ENCODE assay signal across 8 mouse cellular contexts in the genomic region with DNA sequence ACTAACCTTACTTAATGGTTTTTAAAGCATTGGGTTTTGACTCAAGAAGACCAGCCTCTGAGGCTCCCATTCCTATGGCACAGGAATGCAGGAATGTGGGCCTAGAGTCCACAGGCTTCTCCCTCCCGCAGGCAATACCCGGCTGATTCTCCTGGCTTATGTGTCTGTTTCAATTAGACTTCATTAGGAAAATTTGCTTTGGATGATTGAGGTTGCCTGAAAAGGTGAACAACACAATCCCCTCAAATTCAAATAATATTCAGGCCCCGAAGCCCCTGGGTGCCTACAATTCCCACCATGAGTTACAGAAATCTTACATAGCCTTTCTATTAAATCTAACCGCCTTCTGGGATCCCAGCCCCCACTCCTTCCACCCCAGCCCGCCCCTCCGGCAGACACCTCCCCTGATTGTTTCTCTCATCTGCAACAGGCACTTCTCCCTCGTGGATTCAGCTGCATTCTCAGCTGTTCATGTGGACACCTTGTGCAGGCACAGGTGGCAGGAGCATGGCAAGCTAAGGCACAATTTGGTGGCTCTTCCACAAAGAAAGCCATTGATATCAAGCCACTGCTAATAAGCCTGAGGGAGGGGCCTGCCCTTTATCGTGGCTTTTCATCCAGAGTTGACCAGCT. TPM values are rescaled to one million over a fixed set of nuclear protein-coding genes. Genes with fewer than 3 reads are reported as not detected.
DNase-seq lines count a peak whose midpoint lies in the region; ATAC-seq and TF ChIP-seq lines count a peak whose summit lies in the region.
"Had no signal": no experiment of that assay in that cellular context is flagged by ENCODE, and none has a peak within 500 bp of the region (broad histone marks: within the 10 kb centered on the region; RNA-seq: fewer than 3 reads in every experiment).

No protein-coding gene starts in this region.

- peak overlapping the region; percentile 35; the same call in 1 of the 2 replicates for H3K4me3 ChIP-seq in lung, embryonic 14.5 days (ENCODE audit: low read depth, low read length)
- H3K4me3 ChIP-seq in forebrain, embryonic 14.5 days (ENCODE audit: low read depth, low read length), result peak overlapping the region; percentile 23
- peak overlapping the region; percentile 11 for H3K4me3 ChIP-seq in limb, embryonic 14.5 days (replicated peaks; ENCODE audit: low read length)
- no peak overlapping the region for H3K4me3 ChIP-seq in stomach, embryonic 16.5 days (replicated peaks; ENCODE audit: low read length)

- peak overlapping the region; percentile 72 for H3K4me2 ChIP-seq in lung, embryonic 14.5 days
- H3K4me2 ChIP-seq in forebrain, embryonic 14.5 days (ENCODE audit: low read length), result peak overlapping the region; percentile 51
- H3K4me2 ChIP-seq in limb, embryonic 14.5 days (replicated peaks; ENCODE audit: low read depth, low read length, severe bottlenecking), result peak overlapping the region; percentile 53
- H3K4me2 ChIP-seq in stomach, embryonic 16.5 days (ENCODE audit: low read depth, low read length), result peak overlapping the region; percentile 54; the same call in 1 of the 2 replicates

- WGBS in lung, embryonic 14.5 days, result 57% methylated on average over 8 of the region's 8 CpGs
- WGBS in forebrain, embryonic 14.5 days, result 26% methylated on average over 8 of the region's 8 CpGs
- WGBS in limb, embryonic 14.5 days, result 59% methylated on average over 8 of the region's 8 CpGs
- 66% methylated on average over 8 of the region's 8 CpGs for WGBS in stomach, embryonic 16.5 days

- DNase-seq in lung, embryonic 14.5 days, result no peak
- DNase-seq in lung, adult 18-20 months, result no peak
- no peak for DNase-seq in forebrain, embryonic 14.5 days (ENCODE audit: low spot score)
- DNase-seq in limb, embryonic 14.5 days (ENCODE audit: low spot score), result no peak
- no peak for DNase-seq in right cerebral cortex, postnatal 14 days
- DNase-seq in cerebellum, adult 9-11 months, result no peak
- DNase-seq: thymus, postnatal 36 days had no signal

- no peak overlapping the region for H3K27ac ChIP-seq in lung, embryonic 14.5 days (ENCODE audit: low read depth)
- no peak overlapping the region for H3K27ac ChIP-seq in forebrain, embryonic 14.5 days (ENCODE audit: low read depth, low read length)
- H3K27ac ChIP-seq in limb, embryonic 14.5 days (replicated peaks; ENCODE audit: low read depth, low read length), result no peak overlapping the region
- no peak overlapping the region for H3K27ac ChIP-seq in stomach, embryonic 16.5 days (ENCODE audit: low read length)

- ATAC-seq in lung, embryonic 14.5 days (ENCODE audit: insufficient read depth), result no peak
- no peak for ATAC-seq in forebrain, embryonic 14.5 days
- no peak for ATAC-seq in limb, embryonic 14.5 days (ENCODE audit: low FRiP score, low read depth)
- no peak for ATAC-seq in stomach, embryonic 16.5 days (ENCODE audit: insufficient read depth, low FRiP score)

- TF ChIP-seq CTCF in lung, embryonic 14.5 days (IDR thresholded peaks at IDR 0.05; ENCODE audit: low read depth), result no peak

- H3K9me3 ChIP-seq in lung, embryonic 14.5 days (ENCODE audit: low read depth, low read length), result peaks cover 27% of the 10 kb centered on the region; the same call in 1 of the 2 replicates
- peaks cover 14% of the 10 kb centered on the region for H3K9me3 ChIP-seq in forebrain, embryonic 14.5 days (replicated peaks; ENCODE audit: control insufficient read depth, low read length)
- peaks cover 32% of the 10 kb centered on the region for H3K9me3 ChIP-seq in limb, embryonic 14.5 days (ENCODE audit: control insufficient read depth, low read length)
- H3K9me3 ChIP-seq in stomach, embryonic 16.5 days (replicated peaks; ENCODE audit: control insufficient read depth, low read length), result peaks cover 27% of the 10 kb centered on the region

- H3K27me3 ChIP-seq in lung, embryonic 14.5 days (ENCODE audit: insufficient read depth, low read length), result peaks cover 23% of the 10 kb centered on the region
- H3K27me3 ChIP-seq in forebrain, embryonic 14.5 days (replicated peaks; ENCODE audit: control insufficient read depth, insufficient read depth, low read length), result peaks cover 9% of the 10 kb centered on the region
- H3K27me3 ChIP-seq in limb, embryonic 14.5 days (ENCODE audit: control insufficient read depth, insufficient read depth, low read length), result peaks cover 18% of the 10 kb centered on the region
- H3K27me3 ChIP-seq in stomach, embryonic 16.5 days (ENCODE audit: control insufficient read depth, insufficient read depth, low read length), result peaks cover 10% of the 10 kb centered on the region

- peaks cover 35% of the 10 kb centered on the region for H3K36me3 ChIP-seq in lung, embryonic 14.5 days (ENCODE audit: insufficient read depth)
- H3K36me3 ChIP-seq in forebrain, embryonic 14.5 days (ENCODE audit: control insufficient read depth, insufficient read depth, low read length), result peaks cover 12% of the 10 kb centered on the region
- peaks cover 49% of the 10 kb centered on the region for H3K36me3 ChIP-seq in limb, embryonic 14.5 days (ENCODE audit: control insufficient read depth, insufficient read depth, low read length)
- H3K36me3 ChIP-seq in stomach, embryonic 16.5 days (ENCODE audit: control insufficient read depth, insufficient read depth, low read length), result peaks cover 13% of the 10 kb centered on the region

- peak overlapping the region; percentile 13; the same call in 1 of the 2 replicates for H3K9ac ChIP-seq in lung, embryonic 14.5 days
- peak overlapping the region; percentile 51 for H3K9ac ChIP-seq in forebrain, embryonic 14.5 days (ENCODE audit: low read length)
- peak overlapping the region; percentile 7; the same call in 1 of the 2 replicates for H3K9ac ChIP-seq in limb, embryonic 14.5 days (ENCODE audit: low read depth, low read length, severe bottlenecking)
- H3K9ac ChIP-seq in stomach, embryonic 16.5 days (ENCODE audit: low read length), result no peak overlapping the region

- 0 out of 2 replicates have a peak, but pooled peaks cover 4% of the 10 kb centered on the region for H3K4me1 ChIP-seq in lung, embryonic 14.5 days (ENCODE audit: insufficient read depth)
- peaks cover 9% of the 10 kb centered on the region for H3K4me1 ChIP-seq in forebrain, embryonic 14.5 days (ENCODE audit: control insufficient read depth, insufficient read depth, low read length)
- peaks cover 23% of the 10 kb centered on the region for H3K4me1 ChIP-seq in limb, embryonic 14.5 days (ENCODE audit: control insufficient read depth, insufficient read depth, low read length)
- peaks cover 11% of the 10 kb centered on the region; the same call in 1 of the 2 replicates for H3K4me1 ChIP-seq in stomach, embryonic 16.5 days (ENCODE audit: control insufficient read depth, insufficient read depth, low read length)

- no peak for TF ChIP-seq POLR2A in limb, embryonic 14.5 days (IDR thresholded peaks at IDR 0.05; ENCODE audit: borderline replicate concordance, extremely low read depth, insufficient read depth, insufficient read length)

RNA-seq across cellular contexts. Expression of gene Gnas, which starts 7.0 kb away (rescaled TPM):
- 1,980 and 2,011 TPM in 2 replicates for polyA plus RNA-seq in lung, embryonic 14.5 days (2014; fragmentation: Nextera tagmentation; extraction: Ambion mirVana)
- 966 and 1,076 TPM in 2 replicates for polyA plus RNA-seq in forebrain, embryonic 14.5 days (2014; fragmentation: Nextera tagmentation; extraction: Ambion mirVana)
- 2,875 and 2,934 TPM in 2 replicates for polyA plus RNA-seq in limb, embryonic 14.5 days (2012; rRNA removed)
- polyA plus RNA-seq in limb, embryonic 14.5 days (2014; fragmentation: Nextera tagmentation; extraction: Ambion mirVana), result 2,366 and 2,381 TPM in 2 replicates
- 581 and 721 TPM in 2 replicates for polyA plus RNA-seq in stomach, embryonic 16.5 days (2015; fragmentation: Nextera tagmentation; extraction: Ambion mirVana)

RNA-seq across cellular contexts. Expression of gene Gm20721, which starts 55.4 kb away (rescaled TPM):
- polyA plus RNA-seq in lung, embryonic 14.5 days (2014; fragmentation: Nextera tagmentation; extraction: Ambion mirVana), result 11.3 and 14.7 TPM in 2 replicates
- 5.9 and 6.3 TPM in 2 replicates for polyA plus RNA-seq in forebrain, embryonic 14.5 days (2014; fragmentation: Nextera tagmentation; extraction: Ambion mirVana)
- polyA plus RNA-seq in limb, embryonic 14.5 days (2012; rRNA removed), result 0.65 and 0.73 TPM in 2 replicates
- polyA plus RNA-seq in limb, embryonic 14.5 days (2014; fragmentation: Nextera tagmentation; extraction: Ambion mirVana), result 11.7 and 13.4 TPM in 2 replicates
- 34.1 and 63.1 TPM in 2 replicates for polyA plus RNA-seq in stomach, embryonic 16.5 days (2015; fragmentation: Nextera tagmentation; extraction: Ambion mirVana)
